Mouse (Mus musculus) C2C12 (cell line): Measurements from ENCODE around the gene Sept9. TPM values are rescaled to one million over a fixed set of nuclear protein-coding genes. Genes with fewer than 3 reads are reported as not detected.

Experiments
- H3K27me3 ChIP-seq: one replicate; pipeline ENCODE4 v1.6.1; 2011; ENCODE audit not compliant: control insufficient read depth, insufficient read depth, insufficient read length
- H3K36me3 ChIP-seq: one replicate; pipeline ENCODE4 v1.6.1; 2011; ENCODE audit not compliant: control insufficient read depth, insufficient read depth
- H3K4me3 ChIP-seq: one replicate; pipeline ENCODE4 v1.5.1; 2011; ENCODE audit warnings: mild to moderate bottlenecking, control low read depth; ENCODE audit not compliant: poor library complexity, insufficient read depth, severe bottlenecking
- H3K79me2 ChIP-seq: one replicate; pipeline ENCODE4 v1.6.1; 2011; ENCODE audit not compliant: control insufficient read depth, insufficient read depth
- H3K79me3 ChIP-seq: one replicate; pipeline ENCODE4 v1.6.1; 2011; ENCODE audit warnings: low read depth, control low read depth
- H3ac ChIP-seq: one replicate; pipeline ENCODE3; 2011; ENCODE audit warnings: low read depth; ENCODE audit not compliant: control insufficient read depth, insufficient read length
- CEBPB ChIP-seq: IDR thresholded peaks from one replicate; pipeline ENCODE4 v1.6.1; 2011; ENCODE audit warnings: low read depth, mild to moderate bottlenecking, control low read depth, moderate library complexity
- CTCF ChIP-seq: IDR thresholded peaks from one replicate; pipeline ENCODE4 v1.5.1; 2011; ENCODE audit not compliant: control insufficient read depth, insufficient read depth, insufficient read length
- FOSL1 ChIP-seq: IDR thresholded peaks from one replicate; pipeline ENCODE4 v1.8.0; 2011; ENCODE audit warnings: mild to moderate bottlenecking, low read length; ENCODE audit not compliant: poor library complexity, insufficient read depth, severe bottlenecking
- MAX ChIP-seq: IDR thresholded peaks from one replicate; pipeline ENCODE4 v1.6.1; 2011; ENCODE audit warnings: mild to moderate bottlenecking, control low read depth
- MYOD1 ChIP-seq: IDR thresholded peaks from one replicate; pipeline ENCODE4 v1.6.1; 2011; ENCODE audit warnings: low read depth; ENCODE audit not compliant: control insufficient read depth, insufficient read length
- MYOG ChIP-seq: IDR thresholded peaks from one replicate; pipeline ENCODE4 v1.6.1; 2011; ENCODE audit not compliant: control insufficient read depth, insufficient read length; ENCODE audit errors: extremely low read depth
- USF1 ChIP-seq: IDR thresholded peaks from one replicate; pipeline ENCODE4 v1.6.1; 2011; ENCODE audit warnings: low read depth, mild to moderate bottlenecking, control low read depth, moderate library complexity
- polyA plus RNA-seq: library from polyadenylated mRNA; unstranded; fragments of >200 nt; fragmentation: generic; extraction: Trizol; gene quantifications from one replicate; pipeline ENCODE4 v1.2.1, GENCODE M21; 2012; ENCODE audit warnings: missing spikeins

The Sept9 gene
- polyA plus RNA-seq, 1 experiment = 266 TPM

DNA sequence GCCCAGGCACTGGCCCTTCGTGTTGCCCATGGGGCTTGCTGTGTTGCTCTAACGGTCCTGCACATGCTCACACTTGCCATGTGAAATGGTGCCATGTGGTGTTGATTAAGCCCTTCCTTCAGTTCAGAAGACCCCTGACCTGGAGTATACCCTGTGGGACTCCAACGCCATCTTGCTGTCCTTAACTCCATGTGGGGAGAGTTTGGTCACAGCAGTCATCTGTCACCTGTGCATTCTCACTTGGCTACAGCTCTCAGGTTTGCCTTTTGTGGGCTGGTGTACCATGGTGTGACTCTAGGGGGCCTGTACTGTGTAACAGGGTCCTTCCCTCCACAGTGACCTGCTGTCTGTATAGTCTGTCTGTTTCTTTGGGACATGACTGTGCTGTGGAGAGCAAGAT is 118.7 kb downstream of the Sept9 start:
- H3K79me3 ChIP-seq = peaks cover 75% of the 10 kb centered on the region
- H3K36me3 ChIP-seq = peaks cover 12% of the 10 kb centered on the region
- H3K4me3 ChIP-seq = no peak overlapping the region
- no peaks in the 10 kb centered on the region for H3K27me3 ChIP-seq
- H3K79me2 ChIP-seq = peaks cover 99% of the 10 kb centered on the region
- H3ac ChIP-seq = peak overlapping the region; percentile 20
- TF ChIP-seq CTCF (no peak), USF1 (no peak), MAX (no peak), CEBPB (no peak), FOSL1 (no peak), MYOG (no peak), MYOD1 (no peak)

DNA sequence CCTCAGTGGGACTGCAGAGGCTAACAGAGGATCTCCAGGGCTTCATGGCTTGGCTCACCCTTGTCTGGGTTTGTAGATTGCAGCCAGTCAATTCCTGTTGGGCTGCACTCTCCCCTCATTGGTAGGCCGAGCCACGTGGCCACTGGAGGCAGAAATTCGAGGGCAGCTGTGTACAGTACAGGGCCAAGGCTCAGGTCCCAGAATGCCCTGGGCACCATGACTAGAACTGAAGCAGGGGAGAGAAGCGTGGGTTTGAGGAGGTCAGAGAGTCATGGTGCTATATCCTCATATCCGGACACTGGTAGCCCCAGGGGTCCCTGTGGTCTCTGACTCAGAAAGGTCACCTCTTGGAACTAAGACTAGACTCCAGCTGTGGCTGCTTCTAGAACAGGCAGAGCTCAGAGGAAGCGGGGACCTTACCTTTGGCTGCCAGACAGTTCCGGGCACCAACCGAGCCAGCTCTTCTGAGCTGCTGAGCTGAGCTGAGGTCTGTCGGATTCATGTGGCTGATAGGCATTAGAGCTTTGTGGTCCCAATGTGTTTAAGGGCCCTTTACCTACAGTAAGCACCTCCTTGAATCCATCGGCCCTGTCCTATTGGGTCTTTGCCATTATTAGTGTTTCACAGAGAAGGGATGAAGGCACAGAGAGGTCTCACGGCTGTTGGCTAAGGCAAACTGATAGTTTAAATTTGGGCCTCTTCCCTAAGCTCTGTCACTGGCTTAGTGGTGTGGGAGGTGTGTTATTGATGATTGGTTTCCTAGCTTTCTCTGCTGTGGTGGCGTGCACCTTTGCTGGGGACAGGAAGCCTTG is 119.5 kb downstream of the Sept9 start:
- TF ChIP-seq USF1 (peak; percentile 98), CTCF (no peak), MYOG (no peak), MYOD1 (peak; percentile 60), FOSL1 (peak; percentile 40), CEBPB (no peak), MAX (peak; percentile 100)
- Histone ChIP-seq H3K27me3 (no peaks in the 10 kb centered on the region), H3K79me2 (peaks cover 99% of the 10 kb centered on the region), H3K79me3 (peaks cover 76% of the 10 kb centered on the region), H3K36me3 (peaks cover 12% of the 10 kb centered on the region), H3ac (peak overlapping the region; percentile 22), H3K4me3 (no peak overlapping the region)

- Histone ChIP-seq H3ac (peak overlapping the region; percentile 22), H3K79me3 (peaks cover 76% of the 10 kb centered on the region), H3K79me2 (peaks cover 99% of the 10 kb centered on the region), H3K27me3 (no peaks in the 10 kb centered on the region), H3K4me3 (no peak overlapping the region), H3K36me3 (peaks cover 12% of the 10 kb centered on the region)
- TF ChIP-seq MAX = no peak
- TF ChIP-seq USF1 = no peak
- TF ChIP-seq CEBPB = no peak
- no peak for TF ChIP-seq MYOG
- TF ChIP-seq MYOD1 = no peak
- TF ChIP-seq FOSL1 = no peak
- TF ChIP-seq CTCF = no peak
Measured at GRCm38 (mm10) chr11:117319543-117320335, 120.3 kb downstream of the Sept9 start.

DNA sequence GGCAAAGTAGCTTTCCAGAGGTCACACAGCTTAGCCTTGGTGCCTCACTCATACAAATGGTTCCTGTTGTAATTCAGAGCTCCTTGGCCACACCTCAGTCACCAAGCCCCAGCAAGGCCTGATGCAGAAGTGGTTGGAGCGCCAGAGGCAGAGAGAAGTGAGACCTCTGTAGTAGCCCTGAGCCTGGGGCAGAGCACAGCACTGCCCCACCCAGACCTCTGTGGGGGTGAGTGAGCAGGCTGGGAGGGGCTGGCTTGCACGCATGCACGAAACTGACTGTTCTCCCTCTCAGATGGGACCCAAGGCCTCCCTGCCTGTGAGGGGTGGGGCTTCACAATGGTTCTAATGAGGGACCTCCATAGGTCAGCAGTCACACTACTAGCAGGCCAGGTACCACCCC is 121.0 kb downstream of the Sept9 start:
- peaks cover 84% of the 10 kb centered on the region for H3K79me3 ChIP-seq
- H3K36me3 ChIP-seq = peaks cover 12% of the 10 kb centered on the region
- H3ac ChIP-seq = peak overlapping the region; percentile 3
- H3K4me3 ChIP-seq = no peak overlapping the region
- peaks cover 99% of the 10 kb centered on the region for H3K79me2 ChIP-seq
- no peak for TF ChIP-seq CTCF
- no peak for TF ChIP-seq FOSL1
- TF ChIP-seq MYOD1 = no peak
- TF ChIP-seq MAX = no peak
- TF ChIP-seq MYOG = no peak
- TF ChIP-seq CEBPB = no peak
- TF ChIP-seq USF1 = no peak
- H3K27me3 ChIP-seq = no peaks in the 10 kb centered on the region

- Histone ChIP-seq H3ac (no peak overlapping the region), H3K79me2 (peaks cover 99% of the 10 kb centered on the region), H3K79me3 (peaks cover 84% of the 10 kb centered on the region), H3K27me3 (no peaks in the 10 kb centered on the region), H3K4me3 (no peak overlapping the region), H3K36me3 (peaks cover 12% of the 10 kb centered on the region)
- TF ChIP-seq MYOD1 (no peak), FOSL1 (no peak), CTCF (no peak), USF1 (no peak), CEBPB (no peak), MAX (no peak), MYOG (no peak)
Measured at GRCm38 (mm10) chr11:117321311-117321971, 122.0 kb downstream of the Sept9 start.
